Mouse (Mus musculus) embryo, embryonic 10.5 days (tissue): ENCODE data around the gene Gstt2.

Source experiments
- DNase-seq: peaks from one replicate; pipeline ENCODE4 v3.0.0-alpha.2; 2015; ENCODE audit warnings: low spot score

Gene Gstt2

GRCm38 (mm10) chr10:75837248-75837759 lies at the start of gene Gstt2:
Gstt2 (minus strand) TSS chr10:75837424.
- peak; percentile 98 for DNase-seq

- DNase-seq = no peak
These were observed 47.5 kb upstream of the Gstt2 start for GRCm38 (mm10) chr10:75884742-75885141.

GRCm38 (mm10) chr10:75883232-75883552 lies 46.0 kb upstream of the Gstt2 start:
- peak; percentile 87 for DNase-seq

- peak; percentile 45 for DNase-seq
These were observed 45.4 kb upstream of the Gstt2 start for GRCm38 (mm10) chr10:75882433-75883231.

- peak; percentile 32 for DNase-seq
These were observed 44.6 kb upstream of the Gstt2 start for GRCm38 (mm10) chr10:75881578-75882432.

- no peak for DNase-seq
These were observed 43.8 kb upstream of the Gstt2 start for GRCm38 (mm10) chr10:75880771-75881577.

- DNase-seq = no peak
These were observed 43.1 kb upstream of the Gstt2 start for GRCm38 (mm10) chr10:75880351-75880750.

GRCm38 (mm10) chr10:75878836-75879235 lies 41.6 kb upstream of the Gstt2 start:
- no peak for DNase-seq

- DNase-seq = peak; percentile 55
These were observed 36.4 kb upstream of the Gstt2 start for GRCm38 (mm10) chr10:75873543-75874170.

GRCm38 (mm10) chr10:75872915-75873542 lies 35.8 kb upstream of the Gstt2 start:
- DNase-seq = peak; percentile 96

GRCm38 (mm10) chr10:75872025-75872914 lies 35.0 kb upstream of the Gstt2 start:
- no peak for DNase-seq

- no peak for DNase-seq
These were observed 24.4 kb upstream of the Gstt2 start for GRCm38 (mm10) chr10:75861587-75861986.

- peak; percentile 30 for DNase-seq
These were observed 23.5 kb upstream of the Gstt2 start for GRCm38 (mm10) chr10:75860746-75861145.

- DNase-seq = peak; percentile 96
These were observed 22.7 kb upstream of the Gstt2 start, which contains the start of gene Mif for GRCm38 (mm10) chr10:75859786-75860470. Mif (minus strand) TSS chr10:75860240.

- peak; percentile 86 for DNase-seq
These were observed 22.0 kb upstream of the Gstt2 start for GRCm38 (mm10) chr10:75859107-75859746.

- no peak for DNase-seq
These were observed 20.4 kb upstream of the Gstt2 start for GRCm38 (mm10) chr10:75857598-75857997.

- DNase-seq = no peak
These were observed 19.8 kb upstream of the Gstt2 start for GRCm38 (mm10) chr10:75856976-75857375.

GRCm38 (mm10) chr10:75856155-75856907 lies 19.1 kb upstream of the Gstt2 start:
- no peak for DNase-seq
